Mouse (Mus musculus) thymus, adult 2 months (tissue): ENCODE data around the gene Zfp827.

Source experiments
- CTCF ChIP-seq: fragments of 200-500 bp; IDR thresholded peaks from 2 replicates; pipeline ENCODE4 v1.5.1; 2012; ENCODE audit warnings: mild to moderate bottlenecking, control low read depth, low read length, moderate library complexity, borderline replicate concordance; ENCODE audit not compliant: control insufficient read depth, poor library complexity, insufficient read depth; ENCODE audit errors: extremely low read depth
- POLR2A ChIP-seq: fragments of 200-500 bp; IDR thresholded peaks from 2 replicates; pipeline ENCODE4 v1.6.1; 2012; ENCODE audit warnings: mild to moderate bottlenecking, low read length, control low read depth, moderate library complexity; ENCODE audit not compliant: control insufficient read depth, poor library complexity, insufficient read depth; ENCODE audit errors: extremely low read depth

DNA sequence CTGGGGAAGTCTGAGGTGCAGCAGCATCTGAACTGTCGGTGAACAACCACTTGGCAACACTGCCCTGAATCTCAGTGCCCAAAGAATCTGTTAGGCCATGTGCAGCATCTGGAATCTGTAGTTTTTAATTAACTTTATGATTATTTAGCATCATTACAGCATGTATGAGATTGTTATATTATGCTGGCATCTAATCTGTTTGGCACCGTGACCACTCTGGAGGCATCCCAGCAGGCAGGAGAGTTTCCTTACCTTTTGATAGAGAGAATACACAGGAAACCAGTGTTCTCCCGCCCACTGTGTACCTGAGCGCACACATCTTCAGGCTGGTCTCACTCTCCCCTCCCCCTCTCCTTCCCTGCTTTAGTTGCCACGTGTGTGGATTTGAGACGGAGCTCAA lies 151.4 kb downstream of the Zfp827 start:
- TF ChIP-seq POLR2A: no peak
- no peak for TF ChIP-seq CTCF
